Mouse (Mus musculus) forebrain, embryonic 10.5 days (tissue): ENCODE results near the gene Cdc42. TPM values are rescaled to one million over a fixed set of nuclear protein-coding genes. Genes with fewer than 3 reads are reported as not detected.

Experiments
- DNase-seq: peaks from one replicate; pipeline ENCODE4 v3.0.0-alpha.2; 2017; ENCODE audit warnings: low spot score; ENCODE audit errors: extremely low spot score
- H3K27ac ChIP-seq: fragments of 300-500 bp; sonication (generic); 2 replicates; pipeline ENCODE4 v1.5.1; 2016; ENCODE audit warnings: mild to moderate bottlenecking
- H3K27me3 ChIP-seq: fragments of 300-500 bp; sonication (generic); 2 replicates; pipeline ENCODE4 v1.6.1; 2016; ENCODE audit warnings: mild to moderate bottlenecking; ENCODE audit not compliant: poor library complexity, severe bottlenecking
- H3K36me3 ChIP-seq: fragments of 300-500 bp; sonication (generic); replicated peaks from 2 replicates; pipeline ENCODE4 v1.6.1; 2016; ENCODE audit warnings: mild to moderate bottlenecking, moderate library complexity
- H3K4me1 ChIP-seq: fragments of 300-500 bp; sonication (generic); 2 replicates; pipeline ENCODE4 v1.6.1; 2016
- H3K4me3 ChIP-seq: fragments of 300-500 bp; sonication (generic); 2 replicates; pipeline ENCODE4 v1.5.1; 2016; ENCODE audit warnings: mild to moderate bottlenecking, moderate library complexity
- H3K9me3 ChIP-seq: fragments of 300-500 bp; sonication (generic); 2 replicates; pipeline ENCODE4 v1.6.1; 2016; ENCODE audit warnings: mild to moderate bottlenecking, moderate library complexity
- WGBS: fragments of 180-500 bp; shearing (Covaris S2); methylation state at CpG from one replicate; pipeline ENCODE4 v1.1.7; 2016; 5-methylcytosine and 5-hydroxymethylcytosine counted together
- polyA plus RNA-seq: library from polyadenylated mRNA; unstranded; fragments of >200 nt; fragmentation: Nextera tagmentation; extraction: Ambion mirVana; gene quantifications from 2 replicates; pipeline ENCODE4 v1.2.1, GENCODE M21; 2016

Gene Cdc42
- polyA plus RNA-seq, 1 experiment from 2014 or later, result 567 TPM

GRCm38 (mm10) chr4:137379713-137380255 lies 22.3 kb upstream of the Cdc42 start:
- Histone ChIP-seq H3K36me3 (no peaks in the 10 kb centered on the region), H3K27me3 (no peaks in the 10 kb centered on the region), H3K27ac (no peak overlapping the region), H3K4me1 (peaks cover 27% of the 10 kb centered on the region), H3K4me3 (no peak overlapping the region), H3K9me3 (no peaks in the 10 kb centered on the region)
- DNase-seq, result no peak
- WGBS, result 89% methylated on average over 10 of the region's 10 CpGs

- DNase-seq, result no peak
- no peak overlapping the region for H3K4me3 ChIP-seq
- peaks cover 29% of the 10 kb centered on the region for H3K4me1 ChIP-seq
- 89% methylated on average over 3 of the region's 3 CpGs for WGBS
- H3K36me3 ChIP-seq, result no peaks in the 10 kb centered on the region
- no peaks in the 10 kb centered on the region for H3K9me3 ChIP-seq
- no peaks in the 10 kb centered on the region for H3K27me3 ChIP-seq
- no peak overlapping the region for H3K27ac ChIP-seq
Measured at GRCm38 (mm10) chr4:137379085-137379484, 21.6 kb upstream of the Cdc42 start.

- H3K4me1 ChIP-seq, result peaks cover 35% of the 10 kb centered on the region
- H3K27ac ChIP-seq, result no peak overlapping the region
- no peaks in the 10 kb centered on the region for H3K9me3 ChIP-seq
- no peak for DNase-seq
- H3K4me3 ChIP-seq, result no peak overlapping the region
- no peaks in the 10 kb centered on the region for H3K36me3 ChIP-seq
- H3K27me3 ChIP-seq, result no peaks in the 10 kb centered on the region
- 87% methylated on average over 4 of the region's 4 CpGs for WGBS
Measured at GRCm38 (mm10) chr4:137377526-137378304, 20.2 kb upstream of the Cdc42 start.

- WGBS, result 86% methylated on average over 2 of the region's 2 CpGs
- Histone ChIP-seq H3K4me1 (peaks cover 35% of the 10 kb centered on the region), H3K27ac (no peak overlapping the region), H3K36me3 (no peaks in the 10 kb centered on the region), H3K9me3 (no peaks in the 10 kb centered on the region), H3K4me3 (no peak overlapping the region), H3K27me3 (no peaks in the 10 kb centered on the region)
- DNase-seq, result no peak
Measured at GRCm38 (mm10) chr4:137376778-137377177, 19.3 kb upstream of the Cdc42 start.

GRCm38 (mm10) chr4:137375314-137376278 lies 18.1 kb upstream of the Cdc42 start:
- H3K27ac ChIP-seq, result peak overlapping the region; percentile 58; the same call in 1 of the 2 replicates
- no peak overlapping the region for H3K4me3 ChIP-seq
- H3K36me3 ChIP-seq, result no peaks in the 10 kb centered on the region
- peaks cover 29% of the 10 kb centered on the region for H3K4me1 ChIP-seq
- H3K27me3 ChIP-seq, result no peaks in the 10 kb centered on the region
- DNase-seq, result no peak
- H3K9me3 ChIP-seq, result no peaks in the 10 kb centered on the region
- 55% methylated on average over 19 of the region's 19 CpGs for WGBS

GRCm38 (mm10) chr4:137373711-137374110 lies 16.2 kb upstream of the Cdc42 start:
- Histone ChIP-seq H3K4me1 (peaks cover 38% of the 10 kb centered on the region), H3K9me3 (no peaks in the 10 kb centered on the region), H3K4me3 (no peak overlapping the region), H3K27me3 (no peaks in the 10 kb centered on the region), H3K27ac (peak overlapping the region; percentile 48), H3K36me3 (no peaks in the 10 kb centered on the region)
- DNase-seq, result no peak
- WGBS, result 61% methylated on average over 6 of the region's 6 CpGs

GRCm38 (mm10) chr4:137371596-137372523 lies 14.3 kb upstream of the Cdc42 start:
- Histone ChIP-seq H3K4me1 (peaks cover 45% of the 10 kb centered on the region), H3K9me3 (no peaks in the 10 kb centered on the region), H3K27me3 (no peaks in the 10 kb centered on the region), H3K4me3 (no peak overlapping the region), H3K27ac (no peak overlapping the region), H3K36me3 (no peaks in the 10 kb centered on the region)
- DNase-seq, result no peak
- WGBS, result 91% methylated on average over 16 of the region's 16 CpGs

GRCm38 (mm10) chr4:137369954-137370750 lies 12.6 kb upstream of the Cdc42 start:
- no peaks in the 10 kb centered on the region for H3K9me3 ChIP-seq
- WGBS, result 13% methylated on average over 28 of the region's 29 CpGs
- peak overlapping the region; percentile 86 for H3K27ac ChIP-seq

GRCm38 (mm10) chr4:137368198-137368597 lies 10.7 kb upstream of the Cdc42 start:
- Histone ChIP-seq H3K27ac (peak overlapping the region; percentile 8), H3K4me3 (no peak overlapping the region), H3K36me3 (no peaks in the 10 kb centered on the region), H3K9me3 (no peaks in the 10 kb centered on the region), H3K4me1 (peaks cover 24% of the 10 kb centered on the region), H3K27me3 (no peaks in the 10 kb centered on the region)
- WGBS, result 24% methylated on average over 1 of the region's 1 CpGs
- no peak for DNase-seq

More at GRCm38 (mm10) chr4:137369954-137370750, 12.6 kb upstream of the Cdc42 start:
- H3K27me3 ChIP-seq, result no peaks in the 10 kb centered on the region
- no peaks in the 10 kb centered on the region for H3K36me3 ChIP-seq
- peaks cover 35% of the 10 kb centered on the region for H3K4me1 ChIP-seq
- peak; percentile 46 for DNase-seq
- peak overlapping the region; percentile 51 for H3K4me3 ChIP-seq

GRCm38 (mm10) chr4:137367275-137368088 lies 10.0 kb upstream of the Cdc42 start:
- no peaks in the 10 kb centered on the region for H3K9me3 ChIP-seq
- H3K27me3 ChIP-seq, result no peaks in the 10 kb centered on the region
- H3K4me3 ChIP-seq, result no peak overlapping the region
- no peak for DNase-seq
- peaks cover 24% of the 10 kb centered on the region for H3K4me1 ChIP-seq
- H3K27ac ChIP-seq, result peak overlapping the region; percentile 8; the same call in 1 of the 2 replicates
- H3K36me3 ChIP-seq, result no peaks in the 10 kb centered on the region
- WGBS, result 56% methylated on average over 5 of the region's 5 CpGs

GRCm38 (mm10) chr4:137366097-137366496 lies 8.6 kb upstream of the Cdc42 start:
- WGBS, result 93% methylated on average over 4 of the region's 4 CpGs
- H3K36me3 ChIP-seq, result no peaks in the 10 kb centered on the region
- no peak overlapping the region for H3K27ac ChIP-seq
- peaks cover 24% of the 10 kb centered on the region for H3K4me1 ChIP-seq
- no peak overlapping the region for H3K4me3 ChIP-seq
- no peaks in the 10 kb centered on the region for H3K27me3 ChIP-seq
- no peaks in the 10 kb centered on the region for H3K9me3 ChIP-seq
- no peak for DNase-seq
